Mouse (Mus musculus) mouse trophoblast stem cell (cell line): Measurements from ENCODE around the gene Fyn.

Experiments
- in situ Hi-C, 2 experiments: fragments of 300-500 bp; cut with MseI, MboI; formaldehyde crosslinking; loops; 2 replicates in 1 of 2; 3 replicates in 1 of 2; pipeline ENCODE4 v1.15.1; 2025

Fyn gene

DNA sequence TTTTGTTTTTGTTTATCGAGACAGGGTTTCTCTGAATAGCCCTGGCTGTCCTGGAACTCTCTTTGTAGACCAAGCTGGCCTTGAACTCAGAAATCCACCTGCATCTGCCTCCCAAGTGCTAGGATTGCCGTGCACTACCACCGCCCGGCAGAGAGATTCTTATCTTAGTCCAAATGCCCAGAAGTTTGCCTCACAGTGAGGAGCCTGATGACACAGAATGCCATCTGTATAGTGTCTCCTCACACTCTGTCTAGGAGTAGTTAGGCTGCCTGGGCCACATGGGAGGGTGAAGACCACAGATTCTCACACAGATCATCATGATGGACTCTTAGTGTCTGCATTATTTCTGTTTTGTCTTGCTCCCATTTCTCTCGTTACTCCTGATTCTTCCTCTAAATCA lies 140.1 kb downstream of the Fyn start:
- in situ Hi-C loops, result no loop called here

DNA sequence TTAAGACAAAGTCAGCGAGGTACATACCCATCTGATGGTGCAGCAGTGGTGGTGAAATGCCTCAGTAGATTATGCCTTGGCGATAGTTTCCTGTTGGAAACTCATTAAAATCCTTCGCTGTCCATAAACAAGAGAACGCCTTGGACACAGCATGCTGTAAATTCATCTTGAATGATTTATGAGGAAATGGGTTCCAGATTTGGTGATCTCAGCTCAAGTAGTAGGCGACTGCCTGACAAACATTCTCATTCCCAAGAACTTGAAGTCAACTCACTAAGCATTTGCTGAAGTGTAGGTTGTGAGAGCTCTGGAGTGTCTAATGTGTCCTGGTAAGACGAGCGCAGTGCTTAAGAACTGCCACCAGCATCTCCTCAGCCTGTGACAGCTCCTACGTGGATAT lies 141.3 kb downstream of the Fyn start:
- in situ Hi-C loops, result no loop called here

DNA sequence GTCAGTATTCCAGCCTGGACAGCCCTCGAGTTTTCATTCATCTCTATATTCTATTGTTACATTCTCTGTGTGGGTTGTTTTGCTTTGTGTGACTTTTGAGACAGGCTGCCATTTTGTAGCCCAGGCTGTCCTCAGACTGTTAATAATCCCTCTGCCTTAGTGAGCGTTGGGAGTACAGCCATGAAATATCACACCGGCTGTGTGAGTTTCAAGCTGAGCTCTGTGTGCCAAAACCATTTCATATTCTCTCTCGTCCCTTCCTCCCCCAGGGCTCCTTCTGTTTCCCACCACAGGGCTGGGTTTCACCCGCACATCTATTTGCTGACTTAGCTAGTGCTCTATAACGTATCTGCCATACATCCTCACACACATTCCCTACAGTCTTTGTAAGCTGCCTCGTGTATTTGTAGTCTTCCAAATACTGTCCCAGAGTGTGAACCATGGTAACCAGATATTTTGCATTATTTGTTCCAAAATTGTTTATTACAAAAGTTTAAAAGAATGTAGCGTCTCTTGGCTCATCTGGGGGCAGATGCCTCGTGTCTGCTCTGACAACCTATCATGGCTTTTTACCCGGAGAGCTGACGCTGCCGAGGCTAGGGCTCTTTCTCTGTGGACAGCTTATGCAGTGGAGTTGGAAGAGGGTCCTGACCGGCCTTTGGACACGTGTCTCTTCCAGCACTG lies 144.1 kb downstream of the Fyn start:
- in situ Hi-C loops, result no loop called here

DNA sequence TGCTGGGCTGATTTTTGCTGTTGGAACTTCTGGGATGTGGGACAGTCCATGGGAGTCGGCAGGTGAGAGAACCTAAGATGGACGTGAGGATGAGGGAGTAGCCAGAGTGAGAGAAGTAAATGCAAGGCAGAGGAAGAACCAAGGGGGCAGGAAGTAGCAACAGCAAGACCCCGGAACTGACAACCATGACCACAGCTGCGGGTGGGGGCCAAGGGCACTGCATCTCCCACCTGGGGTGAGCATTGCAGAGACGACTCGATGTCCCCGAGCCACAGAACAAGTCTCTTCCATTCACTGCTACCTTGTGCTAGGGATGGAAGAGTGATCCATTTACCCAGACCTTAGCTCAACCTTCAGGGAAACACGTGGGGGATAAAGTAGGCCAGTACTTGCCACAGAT lies 146.3 kb downstream of the Fyn start:
- in situ Hi-C loops, result loop anchor here (5.0 kb wide), 2 partner anchors 273 to 343 kb away; no protein-coding TSS in a partner anchor

GRCm38 (mm10) chr10:39516541-39517133 lies 148.0 kb downstream of the Fyn start:
- in situ Hi-C loops, result loop anchor here (5.0 kb wide), 2 partner anchors 274 to 344 kb away; no protein-coding TSS in a partner anchor

- in situ Hi-C loops, result loop anchor here (5.0 kb wide), 2 partner anchors 275 to 345 kb away; no protein-coding TSS in a partner anchor
Measured at GRCm38 (mm10) chr10:39517375-39517774, 148.7 kb downstream of the Fyn start.

- in situ Hi-C loops, result loop anchor here (5.0 kb wide), 2 partner anchors 276 to 346 kb away; no protein-coding TSS in a partner anchor
Measured at GRCm38 (mm10) chr10:39518232-39518631, 149.6 kb downstream of the Fyn start.

DNA sequence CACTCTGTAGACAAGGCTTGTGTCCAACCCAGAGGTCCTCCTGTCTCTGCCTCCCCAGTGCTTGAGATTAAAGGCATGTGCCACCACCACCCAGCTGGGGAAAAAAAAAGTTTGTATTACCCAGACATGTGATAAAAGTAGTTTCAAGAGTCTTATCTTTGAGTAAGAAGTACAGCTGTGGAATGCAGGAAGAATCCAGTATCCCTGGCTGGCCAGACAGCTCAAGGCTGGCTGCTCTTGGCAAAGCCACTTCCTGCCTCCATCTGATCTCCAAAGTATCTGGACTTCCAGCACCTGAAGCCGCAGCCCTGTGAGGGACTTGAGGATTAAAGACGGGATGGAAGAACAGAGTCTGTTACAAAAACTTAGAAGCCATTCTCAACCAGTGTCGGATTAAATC lies 150.2 kb downstream of the Fyn start:
- in situ Hi-C loops, result loop anchor here (5.0 kb wide), 2 partner anchors 277 to 347 kb away; no protein-coding TSS in a partner anchor

DNA sequence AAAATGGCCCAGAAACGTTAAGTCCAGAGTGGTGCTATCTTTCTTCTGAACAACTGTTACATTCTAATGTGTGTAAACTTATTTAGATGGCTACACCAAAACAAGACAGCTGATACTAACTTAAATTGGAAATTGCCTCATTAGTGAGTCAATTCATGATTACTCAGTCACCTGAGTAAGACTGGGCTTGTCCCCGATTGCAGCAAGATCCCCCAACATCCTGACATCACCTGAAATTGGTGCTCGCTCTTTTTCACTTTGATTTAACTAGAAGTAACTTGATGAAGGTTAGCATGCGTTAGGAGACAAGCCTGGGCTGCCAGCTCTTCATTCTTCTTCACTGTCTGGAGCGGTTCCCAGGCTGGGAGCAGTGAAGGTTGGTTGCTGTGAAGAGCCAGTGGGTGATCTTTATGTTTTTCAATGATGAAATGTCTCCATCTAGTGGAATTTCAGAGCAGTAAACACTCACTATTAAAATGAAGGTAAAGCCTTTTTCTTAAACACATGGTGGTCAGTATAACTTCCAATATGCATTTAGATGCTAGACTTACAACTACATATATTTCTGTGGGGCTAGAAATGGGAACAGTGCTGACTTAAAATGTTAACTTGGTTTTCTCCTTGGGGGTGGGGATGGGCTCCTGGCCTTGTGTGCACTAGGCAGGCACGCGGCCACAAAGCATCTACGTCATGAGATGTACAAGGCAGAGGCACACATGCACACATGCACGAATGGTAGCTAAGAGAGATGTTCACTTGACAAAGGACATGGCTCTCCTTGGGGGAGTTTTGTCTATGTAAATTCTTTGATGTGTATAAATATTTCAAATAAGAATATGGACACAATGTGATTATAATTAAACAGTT lies 151.7 kb downstream of the Fyn start:
- in situ Hi-C loops, result loop anchor here (5.0 kb wide), 2 partner anchors 278 to 348 kb away; no protein-coding TSS in a partner anchor

GRCm38 (mm10) chr10:39521327-39521726 lies 152.7 kb downstream of the Fyn start:
- in situ Hi-C loops, result loop anchor here (5.0 kb wide), 2 partner anchors 279 to 349 kb away; no protein-coding TSS in a partner anchor

DNA sequence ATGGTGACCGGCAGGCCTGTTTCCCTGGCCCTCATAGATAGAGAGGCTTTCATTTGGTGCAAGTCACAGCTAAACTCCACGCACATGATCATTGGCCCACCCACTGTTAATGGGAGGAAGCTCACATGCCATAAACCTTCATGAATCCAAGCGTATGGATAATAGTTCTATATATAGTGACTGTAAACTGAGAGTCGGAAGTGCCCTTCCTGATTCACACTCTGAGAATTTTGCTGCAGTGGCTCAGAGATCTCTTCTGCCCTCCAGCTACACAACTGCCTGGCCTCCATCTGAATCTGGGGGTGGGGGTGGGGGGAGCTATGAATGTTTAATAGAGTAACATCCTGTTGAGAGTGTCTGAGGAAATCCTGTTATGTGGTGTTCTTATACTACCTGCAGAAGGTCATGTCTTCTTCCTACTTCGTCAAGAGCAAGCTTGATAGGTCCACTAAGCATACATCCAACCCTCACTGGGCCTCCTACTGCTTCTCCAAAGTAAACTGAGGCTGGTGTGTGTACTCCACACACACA lies 153.3 kb downstream of the Fyn start:
- in situ Hi-C loops, result loop anchor here (5.0 kb wide), 2 partner anchors 280 to 350 kb away; no protein-coding TSS in a partner anchor

DNA sequence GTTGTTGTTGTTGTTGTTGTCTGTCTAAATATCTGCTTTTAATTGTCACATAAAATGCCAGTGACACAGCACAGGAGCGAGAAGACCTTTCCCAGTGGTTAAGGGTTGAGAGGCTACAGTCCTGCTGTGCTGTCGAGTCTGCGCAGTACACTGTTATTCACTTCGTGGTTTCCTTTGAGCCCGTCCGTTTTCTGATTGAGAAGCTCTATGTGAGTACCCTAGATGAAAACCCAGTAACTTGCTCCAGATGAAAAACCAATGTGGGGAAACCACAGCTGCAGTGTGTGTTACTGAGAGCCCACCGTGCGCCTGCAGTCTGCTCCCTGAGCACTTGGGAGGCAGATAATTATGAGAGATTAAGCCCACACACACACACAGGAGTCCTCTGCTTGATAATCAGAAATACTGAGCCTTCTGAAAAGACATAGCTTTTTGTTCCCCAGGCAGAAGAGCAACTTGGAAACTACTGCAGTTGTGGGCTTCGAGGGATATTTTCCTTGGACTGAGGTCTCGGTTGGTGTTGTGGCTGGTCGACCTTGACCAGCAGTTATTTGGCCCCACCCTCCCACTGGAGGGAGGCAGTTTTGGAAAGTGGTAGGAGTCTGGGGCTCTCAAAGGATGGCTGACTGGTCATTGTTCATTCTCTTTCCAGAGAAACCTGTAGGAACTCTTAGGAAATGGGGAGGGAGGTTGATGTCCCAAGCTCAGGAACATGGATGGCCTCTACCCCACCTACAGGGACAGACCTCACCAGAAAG lies 154.4 kb downstream of the Fyn start:
- in situ Hi-C loops, result loop anchor here (5.0 kb wide), 2 partner anchors 281 to 351 kb away; no protein-coding TSS in a partner anchor

GRCm38 (mm10) chr10:39524355-39524754 lies 155.7 kb downstream of the Fyn start:
- in situ Hi-C loops, result loop anchor here (5.0 kb wide), 2 partner anchors 282 to 352 kb away; no protein-coding TSS in a partner anchor

GRCm38 (mm10) chr10:39525431-39525830 lies 156.8 kb downstream of the Fyn start:
- in situ Hi-C loops, result no loop called here

DNA sequence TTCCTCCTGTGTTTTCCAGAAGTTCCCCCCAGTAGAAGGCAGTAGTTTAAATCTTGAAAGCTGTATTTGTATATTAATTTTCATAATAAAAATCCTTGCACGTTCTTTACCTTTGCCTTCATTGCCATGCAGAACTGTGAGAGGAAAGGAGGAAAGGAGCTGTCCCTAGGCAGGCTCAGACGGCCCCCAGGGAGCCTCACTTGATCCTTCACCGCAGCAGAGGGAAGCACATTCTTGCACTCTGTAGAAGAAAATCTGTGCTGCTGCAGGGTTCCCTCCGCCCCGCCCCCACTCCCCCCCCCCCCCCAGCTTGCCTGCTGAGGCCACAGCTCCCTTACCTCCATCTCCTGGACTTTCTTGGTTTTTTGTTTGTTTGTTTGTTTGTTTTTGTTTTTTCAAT lies 158.5 kb downstream of the Fyn start:
- in situ Hi-C loops, result no loop called here

GRCm38 (mm10) chr10:39529179-39529578 lies 160.5 kb downstream of the Fyn start:
- in situ Hi-C loops, result no loop called here

DNA sequence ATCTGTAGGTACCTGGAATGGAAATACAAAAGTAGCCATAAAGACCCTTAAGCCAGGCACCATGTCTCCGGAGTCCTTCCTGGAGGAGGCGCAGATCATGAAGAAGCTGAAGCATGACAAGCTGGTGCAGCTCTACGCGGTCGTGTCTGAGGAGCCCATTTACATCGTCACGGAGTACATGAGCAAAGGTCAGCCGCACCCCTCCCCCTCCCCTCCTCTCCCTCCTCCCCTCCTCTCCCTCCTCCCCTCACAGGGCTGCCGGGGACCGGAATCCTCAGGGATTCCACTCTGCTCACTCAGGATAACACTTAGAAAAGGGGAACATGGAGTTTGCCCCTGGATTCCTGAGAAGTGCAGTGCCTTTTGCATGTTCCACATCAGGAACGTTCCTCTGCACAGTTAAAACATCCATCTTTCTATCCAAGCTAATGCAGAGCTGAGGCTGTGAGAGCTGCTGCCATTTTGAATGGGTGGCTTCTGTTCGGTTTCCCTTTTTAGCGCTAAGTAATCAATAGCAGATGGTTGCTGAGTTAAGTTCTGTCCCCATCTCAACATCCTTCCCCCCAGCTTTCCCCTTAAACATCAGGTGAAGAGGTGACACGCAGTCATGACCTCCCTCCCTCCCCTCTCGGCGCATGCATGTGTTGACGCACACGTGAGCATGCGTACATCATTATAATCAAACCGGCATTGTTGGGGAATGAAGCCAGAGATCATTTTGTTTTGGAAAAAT lies 163.5 kb downstream of the Fyn start:
- in situ Hi-C loops, result no loop called here

DNA sequence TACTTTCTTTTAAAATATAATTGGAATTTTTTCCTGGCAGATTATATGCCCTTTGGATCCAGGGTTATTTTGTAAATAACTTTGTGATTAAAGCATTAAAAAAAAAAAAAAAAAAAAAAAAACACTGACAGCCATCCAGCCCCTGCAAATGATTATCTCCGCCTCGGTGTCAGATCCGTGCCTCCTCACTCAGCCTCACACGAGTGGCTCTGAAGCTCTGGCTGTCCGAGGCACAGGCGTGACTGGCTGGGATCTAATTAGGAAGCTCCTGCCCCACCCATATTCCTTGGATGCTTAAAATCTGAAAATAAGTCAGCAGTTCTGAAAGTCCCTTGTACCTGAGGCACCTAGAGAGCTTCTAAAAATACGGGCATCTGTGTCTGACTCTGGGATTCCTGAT lies 164.2 kb downstream of the Fyn start:
- in situ Hi-C loops, result no loop called here

- in situ Hi-C loops, result no loop called here
Measured at GRCm38 (mm10) chr10:39534324-39535026, 165.8 kb downstream of the Fyn start.
